Mouse (Mus musculus) forebrain, embryonic 14.5 days (tissue): ENCODE results near the gene Baz2b. TPM values are rescaled to one million over a fixed set of nuclear protein-coding genes. Genes with fewer than 3 reads are reported as not detected.

Experiments used
- ATAC-seq: fragments of 200-750 bp; cut with Nextera tagmentation; 2 replicates; pipeline ENCODE4 v1.8.0; 2017; ENCODE audit warnings: mild to moderate bottlenecking, moderate library complexity
- DNase-seq: peaks from one replicate; pipeline ENCODE4 v3.0.0-alpha.2; 2015; ENCODE audit warnings: low spot score
- H3K27ac ChIP-seq: fragments of 300-500 bp; sonication (generic); 2 replicates; pipeline ENCODE4 v1.5.1; 2014; ENCODE audit warnings: low read depth, mild to moderate bottlenecking, control low read depth, low read length, moderate library complexity
- H3K27me3 ChIP-seq: fragments of 300-500 bp; sonication (generic); replicated peaks from 2 replicates; pipeline ENCODE4 v1.6.1; 2014; ENCODE audit warnings: low read length, control low read depth, mixed read lengths; ENCODE audit not compliant: control insufficient read depth, insufficient read depth
- H3K36me3 ChIP-seq: fragments of 300-500 bp; sonication (generic); 2 replicates; pipeline ENCODE4 v1.6.1; 2014; ENCODE audit warnings: low read length, control low read depth; ENCODE audit not compliant: control insufficient read depth, insufficient read depth
- H3K4me1 ChIP-seq: fragments of 300-500 bp; sonication (generic); 2 replicates; pipeline ENCODE4 v1.6.1; 2014; ENCODE audit warnings: antibody characterized with exemption, low read length, control low read depth; ENCODE audit not compliant: control insufficient read depth, insufficient read depth
- H3K4me2 ChIP-seq: fragments of 300-500 bp; sonication (generic); 2 replicates; pipeline ENCODE4 v1.6.1; 2014; ENCODE audit warnings: mild to moderate bottlenecking, control low read depth, low read length
- H3K4me3 ChIP-seq: fragments of 300-500 bp; sonication (generic); 2 replicates; pipeline ENCODE4 v1.5.1; 2014; ENCODE audit warnings: low read depth, low read length, control low read depth
- H3K9ac ChIP-seq: fragments of 300-500 bp; sonication (generic); 2 replicates; pipeline ENCODE4 v1.6.1; 2014; ENCODE audit warnings: mild to moderate bottlenecking, low read length, control low read depth, moderate library complexity
- H3K9me3 ChIP-seq: fragments of 300-500 bp; sonication (generic); replicated peaks from 2 replicates; pipeline ENCODE4 v1.6.1; 2016; ENCODE audit warnings: low read length, control low read depth, mixed read lengths; ENCODE audit not compliant: control insufficient read depth
- WGBS: fragments of 180-500 bp; shearing (Covaris S2); extraction: QIAGEN DNeasy Blood & Tissue Kit; methylation state at CpG from one replicate; pipeline ENCODE4 v1.1.7; 2014; 5-methylcytosine and 5-hydroxymethylcytosine counted together
- polyA plus RNA-seq: library from polyadenylated mRNA; unstranded; fragments of >200 nt; fragmentation: Nextera tagmentation; extraction: Ambion mirVana; gene quantifications from 2 replicates; pipeline ENCODE4 v1.2.1, GENCODE M21; 2014

Baz2b gene
- polyA plus RNA-seq, 1 experiment from 2014 or later = 40.4 TPM

GRCm38 (mm10) chr2:60123061-60123874 is 86.4 kb downstream of the Baz2b start:
- WGBS = 25% methylated on average over 6 of the region's 6 CpGs
- no peaks in the 10 kb centered on the region for H3K27me3 ChIP-seq
- H3K4me1 ChIP-seq = peaks cover 21% of the 10 kb centered on the region; the same call in 1 of the 2 replicates
- H3K27ac ChIP-seq = peak overlapping the region; percentile 46; the same call in 1 of the 2 replicates
- H3K36me3 ChIP-seq = no peaks in the 10 kb centered on the region
- no peaks in the 10 kb centered on the region for H3K9me3 ChIP-seq
- H3K4me2 ChIP-seq = peak overlapping the region; percentile 49
- DNase-seq (peak; percentile 67), ATAC-seq (no peak)
- peak overlapping the region; percentile 25 for H3K4me3 ChIP-seq
- peak overlapping the region; percentile 40; the same call in 1 of the 2 replicates for H3K9ac ChIP-seq

- Histone ChIP-seq H3K27me3 (no peaks in the 10 kb centered on the region), H3K9ac (no peak overlapping the region), H3K27ac (peak overlapping the region; percentile 60; the same call in 1 of the 2 replicates), H3K4me2 (peak overlapping the region; percentile 49), H3K9me3 (no peaks in the 10 kb centered on the region), H3K4me1 (peaks cover 26% of the 10 kb centered on the region; the same call in 1 of the 2 replicates), H3K4me3 (no peak overlapping the region), H3K36me3 (no peaks in the 10 kb centered on the region)
- DNase-seq (peak; percentile 70), ATAC-seq (no peak)
- WGBS = 23% methylated on average over 2 of the region's 2 CpGs
Measured at GRCm38 (mm10) chr2:60122188-60122587, 87.5 kb downstream of the Baz2b start.

- Histone ChIP-seq H3K9ac (no peak overlapping the region), H3K4me2 (no peak overlapping the region), H3K4me3 (no peak overlapping the region), H3K9me3 (no peaks in the 10 kb centered on the region), H3K4me1 (peaks cover 26% of the 10 kb centered on the region), H3K36me3 (no peaks in the 10 kb centered on the region), H3K27ac (no peak overlapping the region), H3K27me3 (no peaks in the 10 kb centered on the region)
- ATAC-seq (no peak), DNase-seq (no peak)
- 35% methylated on average over 2 of the region's 2 CpGs for WGBS
Measured at GRCm38 (mm10) chr2:60120681-60121080, 89.0 kb downstream of the Baz2b start.

GRCm38 (mm10) chr2:60118684-60119558 is 90.7 kb downstream of the Baz2b start:
- no peaks in the 10 kb centered on the region for H3K36me3 ChIP-seq
- H3K4me3 ChIP-seq = no peak overlapping the region
- H3K9ac ChIP-seq = peak overlapping the region; percentile 1; the same call in 1 of the 2 replicates
- H3K27me3 ChIP-seq = no peaks in the 10 kb centered on the region
- ATAC-seq (0 out of 2 replicates have a peak, but pooled peaks have one; percentile 22), DNase-seq (peak; percentile 62)
- H3K4me2 ChIP-seq = peak overlapping the region; percentile 35
- 16% methylated on average over 10 of the region's 10 CpGs for WGBS
- peaks cover 26% of the 10 kb centered on the region for H3K4me1 ChIP-seq
- H3K27ac ChIP-seq = 0 out of 2 replicates have a peak overlapping the region, but pooled peaks have one; percentile 41
- no peaks in the 10 kb centered on the region for H3K9me3 ChIP-seq

GRCm38 (mm10) chr2:60117867-60118266 is 91.8 kb downstream of the Baz2b start:
- H3K4me1 ChIP-seq = peaks cover 26% of the 10 kb centered on the region
- H3K9me3 ChIP-seq = no peaks in the 10 kb centered on the region
- H3K4me3 ChIP-seq = no peak overlapping the region
- H3K27ac ChIP-seq = no peak overlapping the region
- no peak overlapping the region for H3K4me2 ChIP-seq
- H3K27me3 ChIP-seq = no peaks in the 10 kb centered on the region
- 65% methylated on average over 9 of the region's 9 CpGs for WGBS
- H3K36me3 ChIP-seq = no peaks in the 10 kb centered on the region
- ATAC-seq (no peak), DNase-seq (no peak)
- no peak overlapping the region for H3K9ac ChIP-seq

- Histone ChIP-seq H3K27me3 (no peaks in the 10 kb centered on the region), H3K4me2 (no peak overlapping the region), H3K27ac (no peak overlapping the region), H3K36me3 (peaks cover 3% of the 10 kb centered on the region; the same call in 1 of the 2 replicates), H3K9me3 (no peaks in the 10 kb centered on the region), H3K9ac (no peak overlapping the region), H3K4me1 (peaks cover 16% of the 10 kb centered on the region), H3K4me3 (no peak overlapping the region)
- 19% methylated on average over 12 of the region's 12 CpGs for WGBS
- no peak for DNase-seq
- ATAC-seq = peak; percentile 18; the same call in 1 of the 2 replicates
Measured at GRCm38 (mm10) chr2:60115891-60116554, 93.6 kb downstream of the Baz2b start.

- Histone ChIP-seq H3K27ac (no peak overlapping the region), H3K4me3 (no peak overlapping the region), H3K36me3 (peaks cover 6% of the 10 kb centered on the region; the same call in 1 of the 2 replicates), H3K4me1 (peaks cover 16% of the 10 kb centered on the region), H3K9me3 (no peaks in the 10 kb centered on the region), H3K9ac (no peak overlapping the region), H3K4me2 (no peak overlapping the region), H3K27me3 (no peaks in the 10 kb centered on the region)
- no peak for DNase-seq
- 85% methylated on average over 4 of the region's 4 CpGs for WGBS
- ATAC-seq = no peak
Measured at GRCm38 (mm10) chr2:60114901-60115300, 94.7 kb downstream of the Baz2b start.
